Mouse (Mus musculus) WW6 (cell line): ENCODE data around the gene Adad1.

Experiments used
- DNase-seq: peaks from one replicate; pipeline ENCODE4 v3.0.0-alpha.2; 2013; ENCODE audit warnings: low read depth, low spot score

Adad1 gene

DNA sequence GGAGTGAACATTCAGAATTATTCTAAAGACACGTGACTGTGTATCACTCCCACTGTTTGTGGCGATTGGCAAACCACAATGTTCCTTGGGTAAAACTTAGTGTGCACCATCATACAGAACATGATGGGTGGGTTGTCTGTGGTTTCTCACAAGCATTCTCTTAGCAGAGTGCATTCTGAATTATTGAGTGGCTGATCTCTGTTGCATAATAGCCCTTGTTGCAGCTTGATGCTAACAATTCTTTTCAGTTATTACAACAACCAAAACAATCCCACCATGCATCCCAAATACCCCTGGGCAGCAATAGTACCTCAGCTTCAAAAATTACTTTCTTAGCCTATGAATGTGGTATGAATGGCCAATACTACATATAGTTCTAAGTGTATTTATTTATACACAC lies 106.0 kb downstream of the Adad1 start:
- no peak for DNase-seq
